Mouse (Mus musculus) G1E-ER4 (cell line): ENCODE data around the gene Zbtb20. TPM values are rescaled to one million over a fixed set of nuclear protein-coding genes. Genes with fewer than 3 reads are reported as not detected.

ENCODE experiments used
- GATA1 ChIP-seq: IDR thresholded peaks from one replicate; pipeline ENCODE4 v1.8.0; 2012; ENCODE audit warnings: low read length, inconsistent platforms
- polyA plus RNA-seq: library from polyadenylated mRNA; stranded (reverse); fragments of >175 nt; gene quantifications from 2 replicates; pipeline ENCODE4 v1.2.3, GENCODE M21; 2012

The Zbtb20 gene
- polyA plus RNA-seq, 1 experiment: 0.58 TPM

DNA sequence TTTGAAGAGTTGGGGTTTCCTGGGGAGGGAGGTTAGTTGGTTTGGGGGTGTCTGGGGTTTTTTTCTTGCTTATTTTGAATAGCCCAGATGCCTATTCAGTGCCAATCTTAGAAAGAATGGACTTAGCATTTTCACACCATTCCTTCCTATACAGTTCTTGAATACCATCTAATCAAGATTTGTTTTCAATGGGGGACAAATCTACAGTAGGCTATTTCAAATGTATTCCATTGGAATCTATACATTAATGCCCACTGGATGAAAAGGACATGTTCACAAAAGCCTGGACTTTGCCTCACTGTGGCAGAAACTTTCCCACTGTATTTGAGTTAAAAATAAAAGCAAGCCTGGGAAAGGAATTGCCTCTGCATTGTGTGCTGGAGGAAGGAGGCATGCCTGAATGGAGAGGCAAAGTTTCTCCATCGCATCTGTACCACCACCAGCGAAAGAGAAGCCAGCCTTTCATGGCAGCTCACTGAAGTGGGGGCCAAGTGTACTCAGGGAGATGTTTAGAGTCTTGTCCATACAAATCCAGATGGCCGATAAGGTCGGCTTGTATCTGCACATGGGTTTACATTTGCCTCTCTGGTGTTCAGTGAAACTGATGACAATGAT, 728.8 kb downstream of the Zbtb20 start:
- TF ChIP-seq GATA1: no peak

DNA sequence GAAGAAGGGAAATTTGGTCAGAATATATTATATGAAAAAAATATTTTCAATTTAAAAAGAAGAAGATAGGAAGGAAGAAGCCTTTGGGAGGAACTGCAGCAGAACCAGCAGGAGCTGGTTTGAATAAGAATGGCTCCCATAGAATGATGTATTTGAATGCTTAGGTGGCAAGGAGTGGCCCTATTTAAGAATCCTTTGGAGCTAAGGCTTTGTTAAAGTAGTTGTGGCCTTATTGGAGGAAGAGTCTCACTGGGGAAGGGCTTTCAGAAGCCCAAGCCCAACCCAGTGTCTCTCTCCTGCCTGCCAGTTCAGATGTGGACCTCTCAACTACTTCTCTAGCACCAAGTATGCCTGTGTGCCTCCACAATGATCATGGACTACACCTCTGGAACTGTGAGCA, 731.4 kb downstream of the Zbtb20 start:
- TF ChIP-seq GATA1: no peak

DNA sequence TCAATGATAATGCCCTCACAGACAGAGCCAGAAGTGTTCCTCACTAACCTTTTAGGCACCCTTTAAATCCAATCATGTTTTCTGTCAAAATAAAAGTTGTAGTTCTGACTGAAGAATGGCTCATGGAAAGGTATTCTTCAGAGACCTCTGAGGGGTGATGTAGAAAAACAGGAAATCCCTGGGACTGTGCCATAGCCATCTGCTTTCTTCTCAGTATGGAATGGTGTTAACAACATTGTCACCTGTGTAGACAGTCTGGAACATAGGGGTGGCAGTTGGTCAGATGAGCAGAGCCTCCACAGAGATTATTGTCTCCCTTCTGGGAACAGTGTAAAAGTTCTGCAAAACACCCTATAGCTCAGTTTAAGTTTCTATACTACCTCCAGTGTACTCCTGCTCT, 732.4 kb downstream of the Zbtb20 start:
- no peak for TF ChIP-seq GATA1

DNA sequence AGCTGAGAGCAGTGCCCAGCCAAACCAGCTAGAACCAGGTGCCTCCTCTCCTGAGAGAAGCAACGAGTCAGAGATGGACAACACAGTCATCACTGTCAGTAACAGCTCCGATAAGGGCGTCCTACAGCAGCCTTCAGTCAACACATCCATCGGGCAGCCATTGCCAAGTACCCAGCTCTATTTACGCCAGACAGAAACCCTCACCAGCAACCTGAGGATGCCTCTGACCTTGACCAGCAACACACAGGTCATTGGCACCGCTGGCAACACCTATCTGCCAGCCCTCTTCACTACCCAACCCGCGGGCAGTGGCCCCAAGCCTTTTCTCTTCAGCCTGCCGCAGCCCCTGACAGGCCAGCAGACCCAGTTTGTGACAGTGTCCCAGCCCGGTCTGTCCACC, 734.7 kb downstream of the Zbtb20 start:
- no peak for TF ChIP-seq GATA1

DNA sequence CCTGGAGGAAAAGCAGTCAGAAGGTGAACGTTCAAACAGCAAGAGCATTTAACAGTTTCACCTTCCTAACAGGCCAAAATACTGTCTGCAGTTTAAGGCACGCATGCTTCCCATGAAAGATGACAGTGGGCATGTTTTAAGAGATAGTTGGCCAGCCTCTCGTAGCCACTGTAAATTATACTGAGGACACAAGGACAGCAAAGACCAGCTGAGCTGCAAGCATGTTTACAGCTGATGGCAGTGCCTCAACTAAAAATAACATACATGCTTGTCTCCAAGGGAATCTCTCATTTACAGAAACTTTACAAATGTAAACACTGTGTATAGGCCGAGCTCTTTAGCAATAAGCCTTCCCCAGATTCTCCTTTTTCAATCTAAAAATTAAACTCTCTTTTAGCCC, 740.7 kb downstream of the Zbtb20 start:
- TF ChIP-seq GATA1: no peak

DNA sequence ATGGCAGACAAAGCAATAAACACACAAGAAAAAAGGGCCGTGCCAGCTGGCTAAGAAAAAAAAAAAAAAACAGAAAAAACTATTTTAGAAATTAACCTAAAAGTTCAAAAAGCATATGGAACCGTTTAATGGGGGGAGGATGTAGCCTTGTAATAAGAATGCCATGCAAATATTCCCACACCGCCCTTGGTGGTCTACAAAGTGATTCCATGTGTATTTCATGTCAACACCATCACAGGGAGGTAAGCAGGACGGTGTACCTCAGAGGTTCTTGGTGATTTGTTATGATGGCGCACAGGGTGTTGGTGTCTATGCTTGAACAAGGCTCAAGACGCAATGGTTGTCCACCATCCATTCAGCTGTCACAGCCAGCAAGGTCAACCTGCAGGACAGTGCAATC, 741.7 kb downstream of the Zbtb20 start:
- no peak for TF ChIP-seq GATA1

DNA sequence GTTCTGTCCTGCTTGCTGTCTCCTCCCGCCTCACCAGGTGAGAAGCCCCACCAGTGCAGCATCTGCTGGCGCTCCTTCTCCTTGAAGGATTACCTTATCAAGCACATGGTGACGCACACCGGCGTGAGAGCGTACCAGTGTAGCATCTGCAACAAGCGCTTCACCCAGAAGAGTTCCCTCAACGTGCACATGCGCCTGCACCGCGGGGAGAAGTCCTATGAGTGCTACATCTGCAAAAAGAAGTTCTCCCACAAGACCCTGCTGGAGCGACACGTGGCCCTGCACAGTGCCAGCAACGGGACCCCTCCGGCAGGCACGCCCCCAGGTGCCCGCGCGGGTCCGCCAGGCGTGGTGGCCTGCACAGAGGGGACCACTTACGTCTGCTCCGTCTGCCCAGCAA, 742.6 kb downstream of the Zbtb20 start:
- no peak for TF ChIP-seq GATA1

DNA sequence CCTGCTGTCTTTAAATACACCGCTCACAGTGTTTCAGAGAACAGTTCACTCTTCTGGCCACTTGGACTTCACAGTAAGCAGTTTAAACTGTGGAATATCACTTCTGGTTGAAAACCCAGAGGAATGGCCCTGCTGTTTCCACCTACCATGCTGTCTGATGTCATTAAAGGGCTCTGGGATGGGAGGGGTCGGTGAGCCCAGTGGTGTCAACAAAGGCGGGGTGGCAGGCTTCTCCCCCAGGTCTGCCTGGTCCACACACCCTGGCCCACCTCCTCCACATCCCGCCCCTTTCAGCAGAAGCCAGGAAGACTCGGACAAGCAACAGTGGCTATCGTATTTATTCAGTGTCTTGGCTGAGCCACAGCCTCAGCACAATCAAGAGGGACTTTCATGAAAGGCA, 743.6 kb downstream of the Zbtb20 start:
- no peak for TF ChIP-seq GATA1

DNA sequence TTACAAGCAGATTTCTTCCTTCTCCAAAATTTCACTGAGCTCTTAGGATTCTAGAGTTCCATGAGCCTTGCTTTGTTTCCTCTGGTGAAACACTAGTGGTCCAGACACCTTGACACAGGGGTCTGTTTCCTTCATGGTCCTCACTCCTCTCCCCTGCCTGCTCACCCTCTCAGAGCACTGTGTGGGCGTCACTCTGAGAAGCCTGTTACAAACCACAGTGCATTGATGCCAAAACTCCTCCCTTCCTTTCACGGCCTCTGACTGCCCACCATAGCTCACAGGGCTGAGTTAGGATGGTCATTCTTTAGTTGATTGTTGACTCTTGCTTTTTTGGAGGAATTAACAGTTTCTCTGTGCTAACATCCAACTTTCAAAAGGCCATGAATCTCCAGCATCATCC, 744.7 kb downstream of the Zbtb20 start:
- no peak for TF ChIP-seq GATA1

DNA sequence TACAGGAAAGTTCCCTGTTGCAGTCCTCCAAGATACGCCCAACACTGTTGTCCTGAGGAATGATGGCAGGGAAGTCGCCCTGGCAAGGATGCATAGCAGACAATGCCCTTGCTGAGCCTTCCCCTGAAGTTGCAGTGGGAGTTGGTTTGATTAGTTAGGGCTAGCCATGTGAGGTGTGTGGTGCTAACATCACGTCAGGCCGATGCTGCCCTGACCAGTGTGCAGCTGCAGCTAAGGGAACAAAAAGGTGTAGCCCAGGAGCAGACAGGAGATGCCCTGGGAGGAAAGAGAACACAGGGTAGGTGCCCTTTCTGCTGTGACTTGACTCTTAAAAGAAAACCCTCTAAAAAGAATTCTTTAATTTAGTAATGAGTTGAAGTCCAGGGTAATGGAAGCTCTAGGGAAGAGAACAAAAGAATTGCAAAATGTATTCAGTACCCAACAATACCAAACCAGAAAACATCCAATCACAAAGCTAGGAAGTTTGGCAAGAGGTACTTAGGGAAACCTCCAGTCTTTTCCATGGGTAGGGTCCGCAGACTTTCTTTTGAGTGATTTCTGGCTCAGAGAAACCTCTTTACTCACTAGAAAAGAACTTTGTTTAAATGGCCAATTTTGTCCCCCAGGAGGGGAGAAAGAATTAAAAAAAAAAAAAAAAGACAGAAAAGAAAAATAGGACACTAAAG, 747.8 kb downstream of the Zbtb20 start:
- TF ChIP-seq GATA1: no peak

DNA sequence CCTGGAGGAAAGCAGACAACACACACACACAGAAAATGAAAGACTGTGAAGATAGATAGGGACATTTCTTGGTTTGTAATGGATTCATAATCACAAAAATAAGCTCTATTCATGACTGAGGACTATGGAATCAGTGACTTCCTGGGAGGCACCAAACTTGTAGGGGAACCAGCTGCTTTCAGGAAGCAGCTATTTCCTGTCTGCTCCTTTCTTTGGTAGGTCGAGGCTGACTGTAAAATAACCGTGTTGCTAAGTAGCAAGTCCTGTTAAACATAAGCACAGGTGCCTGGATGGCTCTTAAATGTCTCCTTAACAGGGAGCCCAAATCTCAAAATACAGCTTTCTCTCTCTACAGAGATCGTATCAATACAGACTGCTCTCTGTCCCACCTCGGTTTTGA, 749.2 kb downstream of the Zbtb20 start:
- TF ChIP-seq GATA1: no peak

DNA sequence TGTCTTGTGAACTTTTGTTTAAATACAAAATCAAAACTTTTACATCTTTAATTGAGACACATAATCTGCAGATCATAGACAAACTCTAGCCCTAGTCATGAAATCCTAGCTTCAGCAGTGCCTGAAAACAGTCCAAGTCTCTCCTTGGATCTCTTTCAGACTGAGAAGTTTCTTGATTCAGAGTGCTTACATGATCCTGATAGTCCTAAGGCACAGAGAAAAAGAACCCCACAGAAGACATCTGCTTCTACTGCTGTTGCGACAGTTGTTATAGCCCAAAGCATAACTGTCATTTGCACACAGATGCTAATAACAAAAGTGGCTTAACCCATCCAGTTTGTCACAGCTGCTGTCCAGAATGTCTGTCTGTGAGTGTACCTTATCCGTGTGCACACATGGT, 749.6 kb downstream of the Zbtb20 start:
- no peak for TF ChIP-seq GATA1

DNA sequence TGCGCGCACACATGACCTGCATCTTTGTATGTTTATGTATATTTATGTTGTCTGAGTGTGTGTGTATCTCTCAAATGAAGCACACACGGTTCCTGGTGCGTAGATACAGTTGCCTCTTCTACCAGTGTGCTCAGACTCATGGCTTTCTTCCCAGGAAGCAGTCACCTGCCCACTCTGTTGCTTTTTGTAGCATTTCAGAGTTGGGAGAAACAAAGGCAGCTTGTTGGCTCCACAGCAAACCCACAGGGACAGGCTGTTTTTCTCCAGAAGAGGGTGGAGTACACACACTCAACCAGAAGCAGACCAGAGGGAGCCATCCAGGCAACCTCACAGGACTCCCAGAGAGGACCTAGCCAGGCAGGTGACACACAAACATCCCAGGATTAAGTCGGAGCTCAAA, 750.3 kb downstream of the Zbtb20 start:
- TF ChIP-seq GATA1: no peak

DNA sequence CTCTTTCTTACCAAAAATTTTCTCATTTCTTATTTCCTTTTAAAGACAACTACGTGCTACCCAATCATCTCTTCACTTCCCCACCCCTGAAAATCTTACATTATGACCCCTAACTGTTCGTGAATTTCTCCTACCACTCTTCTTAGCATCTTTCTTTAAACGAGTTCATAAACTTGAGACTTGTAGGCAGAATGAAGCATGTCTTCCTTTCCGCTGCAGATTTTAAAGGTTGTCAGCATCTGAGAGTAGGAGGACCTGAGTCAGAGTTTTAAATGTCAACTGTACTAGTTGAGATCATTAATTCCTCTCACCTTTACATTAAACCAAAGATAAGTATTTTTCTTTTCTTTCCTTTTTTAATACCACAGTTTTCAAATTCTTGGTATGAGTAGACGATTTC, 753.0 kb downstream of the Zbtb20 start:
- no peak for TF ChIP-seq GATA1

DNA sequence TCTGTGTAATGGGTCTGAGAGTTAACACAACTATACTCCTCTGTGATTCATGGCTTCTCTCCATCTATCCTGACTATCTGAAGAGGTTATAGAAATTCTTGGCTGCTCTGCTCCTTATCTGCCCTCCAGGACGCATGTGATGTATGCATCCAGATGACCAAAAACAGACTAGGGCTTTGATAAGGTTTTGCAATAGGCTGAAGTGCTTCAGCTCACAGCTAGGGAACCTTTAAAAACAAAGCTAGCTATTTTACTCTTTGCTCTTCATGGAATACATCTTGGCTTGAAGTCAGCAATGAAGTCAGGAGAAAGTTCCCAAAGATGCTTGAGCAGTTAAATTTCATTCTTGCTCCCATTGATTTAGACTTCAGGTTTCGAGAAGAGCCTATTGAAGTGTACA, 756.1 kb downstream of the Zbtb20 start:
- TF ChIP-seq GATA1: no peak

DNA sequence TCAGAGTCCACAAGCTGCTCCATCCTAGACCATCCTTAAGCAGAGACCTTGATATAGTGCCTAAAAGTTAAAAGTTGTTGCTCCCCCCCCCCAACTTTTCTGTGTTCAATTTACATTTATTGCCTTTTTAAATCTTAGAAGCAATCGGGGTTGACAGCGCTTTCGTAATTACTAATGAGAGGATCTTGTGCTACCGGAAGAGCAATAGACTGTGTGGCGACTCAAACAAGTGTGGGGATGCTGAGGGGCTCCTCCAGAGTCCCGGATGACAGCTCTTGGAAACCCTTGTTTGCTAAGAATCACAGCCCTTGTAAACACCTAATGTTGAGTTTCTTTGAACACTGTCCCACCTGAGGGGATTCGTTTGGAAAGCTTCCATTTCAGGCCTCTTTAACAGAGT, 758.4 kb downstream of the Zbtb20 start:
- TF ChIP-seq GATA1: no peak

DNA sequence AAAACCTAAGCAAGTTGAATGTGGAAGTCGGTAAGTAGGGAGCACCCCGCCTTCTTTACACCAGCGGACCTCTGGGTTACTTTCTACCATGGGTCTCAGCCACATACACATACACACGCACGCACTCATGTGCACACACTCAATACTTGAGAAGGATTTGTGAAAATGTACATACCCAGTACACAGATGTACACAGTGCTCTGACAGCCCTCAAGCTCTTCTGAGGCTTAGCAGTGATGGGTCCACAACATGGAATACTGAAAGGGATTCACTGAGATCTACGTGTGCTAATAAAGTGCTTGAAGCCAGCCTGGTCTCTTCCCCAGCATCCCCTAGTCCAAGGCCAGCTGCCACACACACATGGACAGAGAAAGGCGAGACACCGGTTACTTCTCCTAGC, 761.6 kb downstream of the Zbtb20 start:
- TF ChIP-seq GATA1: no peak
